Mouse (Mus musculus): ENCODE data around the gene Eya3. TPM values are rescaled to one million over a fixed set of nuclear protein-coding genes. Genes with fewer than 3 reads are reported as not detected.

Eya3 gene
- polyA plus RNA-seq, 1 experiment from 2014 or later = 11.1 TPM

DNA sequence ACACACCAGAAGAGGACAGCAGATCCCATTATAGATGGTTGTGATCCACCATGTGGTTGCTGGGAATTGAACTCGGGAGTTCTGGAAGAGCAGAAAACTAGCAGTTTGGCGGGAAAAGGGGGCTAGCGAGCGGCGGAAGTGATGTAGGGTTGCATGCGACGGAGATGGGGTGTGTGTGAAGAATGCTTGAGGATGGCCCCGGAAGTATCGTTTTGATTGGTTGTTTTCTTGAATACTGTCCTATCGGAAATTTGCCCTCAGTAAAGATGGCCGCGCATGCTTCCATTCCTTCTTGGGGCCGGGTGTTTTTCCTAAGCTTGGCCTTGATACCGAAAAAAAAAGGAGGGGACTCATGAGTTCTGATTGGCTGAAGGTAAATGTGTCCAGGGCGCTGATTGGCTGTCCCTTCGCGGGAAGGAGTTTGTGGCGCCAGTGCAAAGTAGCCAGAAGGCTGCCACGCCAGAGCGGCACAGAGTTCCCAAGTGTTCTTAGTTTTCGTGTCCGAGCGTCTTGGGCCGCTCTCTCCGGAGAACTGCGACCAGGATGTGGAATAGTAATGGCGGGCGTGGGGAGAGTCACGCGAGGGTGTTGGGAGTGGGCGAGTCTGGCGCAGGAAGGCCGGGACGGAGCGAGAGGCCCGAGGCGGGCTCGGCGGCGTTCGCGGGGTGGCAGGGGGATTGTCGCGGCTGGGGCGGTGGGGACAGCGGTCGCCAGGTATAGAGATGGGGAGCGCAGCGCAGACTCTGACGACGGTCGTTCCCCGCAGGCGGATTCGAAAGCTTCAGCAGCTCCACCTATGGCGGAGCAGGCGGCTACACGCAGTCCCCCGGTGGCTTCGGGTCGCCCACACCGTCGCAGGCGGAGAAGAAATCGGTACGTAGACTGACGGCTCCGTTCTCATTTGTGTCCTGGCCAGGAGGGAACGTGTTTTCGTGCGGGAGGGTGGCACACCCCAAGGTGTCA, 129.4 kb downstream of the Eya3 start, which contains the start of gene Rpa2:
TSS of gene Rpa2 (plus strand) at position 419 of the 963 bp plus-strand sequence.
- Histone ChIP-seq H3K9ac (replicated peaks) (peak within 1 kb of the TSS; percentile 67), H3K27ac (replicated peaks) (peak within 1 kb of the TSS; percentile 56), H3K27me3 (replicated peaks) (no peaks in the 10 kb centered on the region), H3K4me1 (peaks cover 15% of the 10 kb centered on the region), H3K4me3 (replicated peaks) (peak within 1 kb of the TSS; percentile 91), H3K4me2 (peak within 1 kb of the TSS; percentile 96), H3K36me3 (peaks cover 22% of the 10 kb centered on the region), H3K9me3 (replicated peaks) (no peaks in the 10 kb centered on the region)
- peak; percentile 98 for ATAC-seq (ENCODE audit: low FRiP score)
- under 1% methylated on average over 66 of the region's 71 CpGs for WGBS

GRCm38 (mm10) chr4:132771776-132772175, 133.0 kb downstream of the Eya3 start:
- peaks cover 15% of the 10 kb centered on the region for H3K4me1 ChIP-seq
- ATAC-seq (ENCODE audit: low FRiP score) = no peak
- no peak overlapping the region for H3K27ac ChIP-seq (replicated peaks)
- no peak overlapping the region for H3K4me3 ChIP-seq (replicated peaks)
- H3K36me3 ChIP-seq = peaks cover 52% of the 10 kb centered on the region
- H3K9ac ChIP-seq (replicated peaks) = no peak overlapping the region
- WGBS = 94% methylated on average over 9 of the region's 9 CpGs
- no peak overlapping the region for H3K4me2 ChIP-seq
- H3K27me3 ChIP-seq (replicated peaks) = no peaks in the 10 kb centered on the region
- H3K9me3 ChIP-seq (replicated peaks) = no peaks in the 10 kb centered on the region

Other genes starting within 250 kb of the Eya3 start
- gene Phactr4, start 216.5 kb upstream of the Eya3 start, polyA plus RNA-seq (2015; fragmentation: Nextera tagmentation; extraction: Ambion mirVana) = 6.5 and 8.5 TPM in 2 replicates
- 13.9 and 16.9 TPM in 2 replicates for gene Med18, start 175.1 kb upstream of the Eya3 start, polyA plus RNA-seq (2015; fragmentation: Nextera tagmentation; extraction: Ambion mirVana)
- 11.9 and 14.2 TPM in 2 replicates for gene Sesn2, start 128.5 kb upstream of the Eya3 start, polyA plus RNA-seq (2015; fragmentation: Nextera tagmentation; extraction: Ambion mirVana)
- 1,367 and 1,513 TPM in 2 replicates for gene Atpif1, start 105.3 kb upstream of the Eya3 start, polyA plus RNA-seq (2015; fragmentation: Nextera tagmentation; extraction: Ambion mirVana)
- gene Dnajc8, start 103.4 kb upstream of the Eya3 start, polyA plus RNA-seq (2015; fragmentation: Nextera tagmentation; extraction: Ambion mirVana) = 135 and 146 TPM in 2 replicates
- gene Ptafr, start 74.9 kb upstream of the Eya3 start, polyA plus RNA-seq (2015; fragmentation: Nextera tagmentation; extraction: Ambion mirVana) = 0.65 and 1.2 TPM in 2 replicates
- gene Xkr8, start 93.6 kb downstream of the Eya3 start, polyA plus RNA-seq (2015; fragmentation: Nextera tagmentation; extraction: Ambion mirVana) = 6.2 and 6.4 TPM in 2 replicates
- gene Smpdl3b, start 118.3 kb downstream of the Eya3 start, polyA plus RNA-seq (2015; fragmentation: Nextera tagmentation; extraction: Ambion mirVana) = 0.54 and 0.64 TPM in 2 replicates
- gene Rpa2, start 129.3 kb downstream of the Eya3 start, polyA plus RNA-seq (2015; fragmentation: Nextera tagmentation; extraction: Ambion mirVana) = 35.8 and 58.8 TPM in 2 replicates
- gene Themis2, start 157.4 kb downstream of the Eya3 start, polyA plus RNA-seq (2015; fragmentation: Nextera tagmentation; extraction: Ambion mirVana) = 0.50 and 1.5 TPM in 2 replicates
- gene Ppp1r8, start 204.2 kb downstream of the Eya3 start, polyA plus RNA-seq (2015; fragmentation: Nextera tagmentation; extraction: Ambion mirVana) = 56.0 and 58.7 TPM in 2 replicates
- 124 and 134 TPM in 2 replicates for gene Stx12, start 245.5 kb downstream of the Eya3 start, polyA plus RNA-seq (2015; fragmentation: Nextera tagmentation; extraction: Ambion mirVana)